Mouse (Mus musculus): ENCODE measurements around the gene Cuedc1. TPM values are rescaled to one million over a fixed set of nuclear protein-coding genes. Genes with fewer than 3 reads are reported as not detected.

The Cuedc1 gene
- polyA plus RNA-seq, 1 experiment from 2014 or later: 40.3 TPM

DNA sequence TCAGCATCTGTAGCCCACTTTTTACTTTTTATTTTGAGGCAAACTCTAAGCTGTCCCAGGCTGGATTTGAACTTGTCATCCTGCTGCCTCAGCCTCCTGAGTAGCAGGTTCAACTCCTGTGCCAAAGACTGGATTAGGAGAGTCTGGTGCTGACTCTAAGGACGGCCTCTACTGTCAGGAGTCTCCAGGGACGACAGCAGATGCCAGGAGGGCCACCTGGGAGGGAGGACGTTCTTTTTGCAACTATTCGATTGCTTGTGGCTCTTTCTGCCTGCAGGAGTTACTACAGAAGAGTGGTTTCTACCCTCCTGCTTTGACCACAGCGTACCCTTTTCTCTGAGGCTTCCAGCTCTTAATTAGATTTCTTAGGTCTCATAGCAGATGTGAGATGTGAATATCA, 24.7 kb downstream of the Cuedc1 start:
- H3K4me2 ChIP-seq (ENCODE audit: low read length): no peak overlapping the region
- no peaks in the 10 kb centered on the region for H3K9me3 ChIP-seq (ENCODE audit: control insufficient read depth, low read length)
- H3K9ac ChIP-seq (replicated peaks; ENCODE audit: low read depth, low read length): no peak overlapping the region
- no peaks in the 10 kb centered on the region for H3K36me3 ChIP-seq (ENCODE audit: control insufficient read depth, insufficient read depth)
- H3K4me1 ChIP-seq (replicated peaks; ENCODE audit: control insufficient read depth, insufficient read depth, low read length): peaks cover 38% of the 10 kb centered on the region
- no peak overlapping the region for H3K4me3 ChIP-seq (replicated peaks; ENCODE audit: low read length)
- WGBS: 27% methylated on average over 5 of the region's 5 CpGs
- ATAC-seq: no peak
- H3K27me3 ChIP-seq (replicated peaks; ENCODE audit: control insufficient read depth, insufficient read depth, low read length): no peaks in the 10 kb centered on the region
- H3K27ac ChIP-seq (ENCODE audit: low read length): no peak overlapping the region

DNA sequence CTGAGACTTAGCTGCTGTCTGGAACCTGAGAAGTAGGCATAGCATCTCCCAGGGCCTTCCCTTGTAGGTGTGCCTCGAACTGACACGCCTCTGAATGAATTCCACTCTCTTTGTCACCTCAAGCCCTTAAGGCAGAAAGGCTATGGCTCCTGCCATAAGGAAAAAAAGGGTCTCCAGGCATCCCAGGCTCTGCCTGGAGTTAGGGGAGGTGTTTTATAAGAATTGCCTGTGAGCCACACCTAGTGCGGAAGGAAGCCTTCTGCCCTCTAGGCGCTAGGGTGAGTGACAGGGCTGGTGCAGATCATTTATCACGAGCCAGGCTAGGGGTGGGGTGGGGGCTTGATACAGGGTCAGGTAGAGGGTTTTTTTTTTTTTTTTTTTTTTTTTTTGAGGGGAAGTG, 25.2 kb downstream of the Cuedc1 start:
- H3K4me3 ChIP-seq (replicated peaks; ENCODE audit: low read length): no peak overlapping the region
- no peaks in the 10 kb centered on the region for H3K9me3 ChIP-seq (ENCODE audit: control insufficient read depth, low read length)
- H3K4me1 ChIP-seq (replicated peaks; ENCODE audit: control insufficient read depth, insufficient read depth, low read length): peaks cover 33% of the 10 kb centered on the region
- no peak overlapping the region for H3K4me2 ChIP-seq (ENCODE audit: low read length)
- no peak overlapping the region for H3K27ac ChIP-seq (ENCODE audit: low read length)
- H3K36me3 ChIP-seq (ENCODE audit: control insufficient read depth, insufficient read depth): no peaks in the 10 kb centered on the region
- no peak for ATAC-seq
- H3K27me3 ChIP-seq (replicated peaks; ENCODE audit: control insufficient read depth, insufficient read depth, low read length): no peaks in the 10 kb centered on the region
- H3K9ac ChIP-seq (replicated peaks; ENCODE audit: low read depth, low read length): no peak overlapping the region
- WGBS: 71% methylated on average over 5 of the region's 5 CpGs

DNA sequence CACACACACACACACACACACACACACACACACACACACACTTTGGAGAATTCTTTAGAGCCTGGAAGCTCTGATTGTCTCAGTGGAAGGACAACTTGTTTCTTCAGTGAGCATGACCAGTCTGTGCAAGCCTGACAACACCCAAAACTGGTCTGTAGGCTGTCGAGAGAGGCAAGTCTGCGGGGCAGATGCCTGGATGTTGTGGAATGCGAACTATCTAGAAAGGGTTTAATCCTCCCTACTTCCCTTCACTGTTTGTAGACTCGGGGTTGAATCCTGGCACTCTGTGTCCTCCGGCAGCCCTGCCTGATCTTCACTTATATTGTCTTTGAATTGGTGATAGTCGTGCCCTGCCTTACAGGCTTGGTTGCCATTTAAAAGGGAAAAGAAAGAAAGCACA, 25.9 kb downstream of the Cuedc1 start:
- 32% methylated on average over 6 of the region's 6 CpGs for WGBS
- ATAC-seq: no peak
- Histone ChIP-seq H3K9me3 (ENCODE audit: control insufficient read depth, low read length) (no peaks in the 10 kb centered on the region), H3K27me3 (replicated peaks; ENCODE audit: control insufficient read depth, insufficient read depth, low read length) (no peaks in the 10 kb centered on the region), H3K4me1 (replicated peaks; ENCODE audit: control insufficient read depth, insufficient read depth, low read length) (peaks cover 26% of the 10 kb centered on the region), H3K36me3 (ENCODE audit: control insufficient read depth, insufficient read depth) (no peaks in the 10 kb centered on the region), H3K27ac (ENCODE audit: low read length) (no peak overlapping the region), H3K4me3 (replicated peaks; ENCODE audit: low read length) (no peak overlapping the region), H3K4me2 (ENCODE audit: low read length) (no peak overlapping the region), H3K9ac (replicated peaks; ENCODE audit: low read depth, low read length) (no peak overlapping the region)

DNA sequence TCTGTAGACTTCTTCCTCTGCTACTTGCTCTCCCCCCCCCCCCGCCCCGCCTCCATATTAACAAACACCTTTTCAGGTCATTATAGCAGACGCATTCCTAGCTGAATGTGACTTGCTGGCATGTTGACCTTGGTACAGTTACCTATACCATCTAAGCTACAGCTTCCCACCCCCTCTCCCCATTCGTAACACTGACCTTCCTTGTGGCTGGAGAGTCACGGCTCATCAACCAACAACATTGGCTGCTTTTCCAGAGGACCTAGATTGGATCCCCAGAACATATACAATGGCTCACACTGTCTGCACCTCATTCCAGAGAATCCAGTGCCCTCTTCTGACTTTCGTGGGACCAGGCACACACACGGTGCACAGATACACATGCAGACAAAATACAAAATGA, 27.6 kb downstream of the Cuedc1 start:
- H3K27me3 ChIP-seq (replicated peaks; ENCODE audit: control insufficient read depth, insufficient read depth, low read length): no peaks in the 10 kb centered on the region
- peaks cover 10% of the 10 kb centered on the region; the same call in 1 of the 2 replicates for H3K4me1 ChIP-seq (replicated peaks; ENCODE audit: control insufficient read depth, insufficient read depth, low read length)
- H3K9me3 ChIP-seq (ENCODE audit: control insufficient read depth, low read length): no peaks in the 10 kb centered on the region
- no peak overlapping the region for H3K4me2 ChIP-seq (ENCODE audit: low read length)
- no peak for ATAC-seq
- H3K27ac ChIP-seq (ENCODE audit: low read length): no peak overlapping the region
- H3K4me3 ChIP-seq (replicated peaks; ENCODE audit: low read length): no peak overlapping the region
- WGBS: 70% methylated on average over 7 of the region's 7 CpGs
- H3K36me3 ChIP-seq (ENCODE audit: control insufficient read depth, insufficient read depth): no peaks in the 10 kb centered on the region
- no peak overlapping the region for H3K9ac ChIP-seq (replicated peaks; ENCODE audit: low read depth, low read length)

DNA sequence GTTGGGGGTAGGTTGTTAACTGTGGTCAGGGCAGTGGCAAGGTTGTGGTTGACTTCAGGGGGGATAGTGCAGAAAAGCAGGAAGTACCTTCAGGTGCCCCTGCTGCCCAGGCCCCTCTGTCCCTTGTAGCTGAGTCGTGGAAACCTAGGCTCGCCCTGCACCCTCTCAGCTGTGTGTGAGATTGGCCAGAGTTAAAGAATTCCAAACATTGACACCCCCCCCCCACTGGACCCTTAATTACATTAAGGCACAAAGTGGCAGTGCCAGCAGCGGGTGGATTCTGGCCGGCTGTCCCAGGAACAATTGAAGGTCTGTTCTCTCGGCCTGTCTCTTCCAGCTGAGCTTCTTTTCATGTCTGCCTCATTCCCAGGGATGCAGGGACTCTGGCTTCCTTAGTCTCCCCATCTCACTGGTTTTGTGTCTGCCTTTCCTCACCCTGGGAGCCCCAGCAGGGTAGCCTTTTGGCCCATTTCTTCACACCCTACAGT, 28.5 kb downstream of the Cuedc1 start:
- no peaks in the 10 kb centered on the region for H3K27me3 ChIP-seq (replicated peaks; ENCODE audit: control insufficient read depth, insufficient read depth, low read length)
- H3K27ac ChIP-seq (ENCODE audit: low read length): peak overlapping the region; percentile 42; the same call in 1 of the 2 replicates
- H3K4me3 ChIP-seq (replicated peaks; ENCODE audit: low read length): no peak overlapping the region
- WGBS: 9% methylated on average over 5 of the region's 5 CpGs
- no peak overlapping the region for H3K4me2 ChIP-seq (ENCODE audit: low read length)
- H3K36me3 ChIP-seq (ENCODE audit: control insufficient read depth, insufficient read depth): no peaks in the 10 kb centered on the region
- no peaks in the 10 kb centered on the region for H3K9me3 ChIP-seq (ENCODE audit: control insufficient read depth, low read length)
- H3K4me1 ChIP-seq (replicated peaks; ENCODE audit: control insufficient read depth, insufficient read depth, low read length): peaks cover 10% of the 10 kb centered on the region; the same call in 1 of the 2 replicates
- no peak overlapping the region for H3K9ac ChIP-seq (replicated peaks; ENCODE audit: low read depth, low read length)
- peak; percentile 63; the same call in 1 of the 2 replicates for ATAC-seq

DNA sequence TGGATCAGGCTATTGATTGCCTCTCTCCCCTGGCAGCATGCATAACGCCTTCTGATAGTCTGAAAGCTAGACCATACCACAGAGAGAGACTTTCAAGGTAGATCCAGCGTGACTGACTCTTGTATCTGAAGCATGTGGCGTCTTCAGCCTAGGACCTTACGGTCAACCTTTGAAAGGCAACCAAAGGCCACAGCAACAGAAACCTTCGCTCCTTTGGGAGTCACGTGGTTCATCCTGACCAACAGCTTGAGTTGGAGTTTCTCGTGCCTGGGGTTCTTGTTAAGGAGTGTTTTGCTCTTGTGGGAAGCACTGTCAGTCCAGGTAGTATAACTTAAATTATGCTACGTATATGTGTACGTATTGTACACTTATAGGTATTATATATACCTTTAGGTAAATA, 30.6 kb downstream of the Cuedc1 start:
- WGBS: 92% methylated on average over 9 of the region's 9 CpGs

DNA sequence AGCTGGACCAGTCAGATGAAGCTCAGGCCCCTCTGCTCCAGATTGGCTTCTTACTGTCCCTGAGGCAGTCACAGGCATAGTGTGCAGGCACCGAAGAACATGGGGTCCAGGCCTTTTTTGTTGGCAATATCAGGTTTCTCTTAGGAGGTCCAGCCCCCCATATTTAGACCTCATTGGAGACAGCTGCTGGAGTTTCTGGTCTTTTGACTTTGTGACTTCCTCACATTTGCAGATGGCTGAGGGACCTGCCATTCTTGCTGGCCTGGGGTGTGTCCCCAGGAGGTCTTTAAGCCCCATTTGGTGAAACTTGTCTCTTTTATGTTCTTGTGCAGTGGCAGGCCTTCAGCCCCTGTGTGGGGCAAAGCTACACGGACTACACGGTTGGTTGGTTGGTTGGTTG, 31.4 kb downstream of the Cuedc1 start:
- Histone ChIP-seq H3K4me1 (replicated peaks; ENCODE audit: control insufficient read depth, insufficient read depth, low read length) (peaks cover 10% of the 10 kb centered on the region; the same call in 1 of the 2 replicates), H3K36me3 (ENCODE audit: control insufficient read depth, insufficient read depth) (no peaks in the 10 kb centered on the region), H3K9me3 (ENCODE audit: control insufficient read depth, low read length) (no peaks in the 10 kb centered on the region), H3K9ac (replicated peaks; ENCODE audit: low read depth, low read length) (no peak overlapping the region), H3K4me2 (ENCODE audit: low read length) (no peak overlapping the region), H3K4me3 (replicated peaks; ENCODE audit: low read length) (no peak overlapping the region), H3K27me3 (replicated peaks; ENCODE audit: control insufficient read depth, insufficient read depth, low read length) (no peaks in the 10 kb centered on the region), H3K27ac (ENCODE audit: low read length) (no peak overlapping the region)
- ATAC-seq: no peak
- 60% methylated on average over 3 of the region's 3 CpGs for WGBS

More for the DNA sequence above, 30.6 kb downstream of the Cuedc1 start:
- Histone ChIP-seq H3K9me3 (ENCODE audit: control insufficient read depth, low read length) (no peaks in the 10 kb centered on the region), H3K4me3 (replicated peaks; ENCODE audit: low read length) (no peak overlapping the region), H3K27me3 (replicated peaks; ENCODE audit: control insufficient read depth, insufficient read depth, low read length) (no peaks in the 10 kb centered on the region), H3K27ac (ENCODE audit: low read length) (no peak overlapping the region), H3K36me3 (ENCODE audit: control insufficient read depth, insufficient read depth) (no peaks in the 10 kb centered on the region), H3K4me1 (replicated peaks; ENCODE audit: control insufficient read depth, insufficient read depth, low read length) (peaks cover 10% of the 10 kb centered on the region; the same call in 1 of the 2 replicates), H3K9ac (replicated peaks; ENCODE audit: low read depth, low read length) (no peak overlapping the region), H3K4me2 (ENCODE audit: low read length) (no peak overlapping the region)
- ATAC-seq: no peak

DNA sequence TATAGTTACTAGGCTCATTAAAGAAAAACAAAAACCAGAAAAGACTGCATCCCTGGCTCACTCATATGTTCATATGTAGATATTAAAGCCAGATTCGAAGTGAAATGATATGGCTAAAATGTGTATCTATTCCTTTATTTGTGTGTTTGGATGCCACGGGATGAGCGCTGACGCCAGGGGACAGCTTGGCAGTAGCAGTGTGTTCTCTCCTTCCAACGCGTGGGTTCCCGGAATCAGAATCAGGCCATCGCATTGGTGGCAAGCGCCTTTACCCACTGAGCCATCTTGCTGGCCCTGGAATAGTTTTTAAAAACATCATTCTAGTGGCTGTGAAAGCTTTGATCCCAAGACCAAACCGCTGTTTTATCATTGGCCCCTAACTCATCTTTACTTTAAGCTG, 32.1 kb downstream of the Cuedc1 start:
- H3K27ac ChIP-seq (ENCODE audit: low read length): no peak overlapping the region
- H3K36me3 ChIP-seq (ENCODE audit: control insufficient read depth, insufficient read depth): no peaks in the 10 kb centered on the region
- no peak overlapping the region for H3K4me3 ChIP-seq (replicated peaks; ENCODE audit: low read length)
- no peaks in the 10 kb centered on the region for H3K9me3 ChIP-seq (ENCODE audit: control insufficient read depth, low read length)
- ATAC-seq: no peak
- no peaks in the 10 kb centered on the region for H3K27me3 ChIP-seq (replicated peaks; ENCODE audit: control insufficient read depth, insufficient read depth, low read length)
- H3K4me2 ChIP-seq (ENCODE audit: low read length): no peak overlapping the region
- 89% methylated on average over 10 of the region's 10 CpGs for WGBS
- H3K9ac ChIP-seq (replicated peaks; ENCODE audit: low read depth, low read length): no peak overlapping the region
- peaks cover 10% of the 10 kb centered on the region; the same call in 1 of the 2 replicates for H3K4me1 ChIP-seq (replicated peaks; ENCODE audit: control insufficient read depth, insufficient read depth, low read length)

DNA sequence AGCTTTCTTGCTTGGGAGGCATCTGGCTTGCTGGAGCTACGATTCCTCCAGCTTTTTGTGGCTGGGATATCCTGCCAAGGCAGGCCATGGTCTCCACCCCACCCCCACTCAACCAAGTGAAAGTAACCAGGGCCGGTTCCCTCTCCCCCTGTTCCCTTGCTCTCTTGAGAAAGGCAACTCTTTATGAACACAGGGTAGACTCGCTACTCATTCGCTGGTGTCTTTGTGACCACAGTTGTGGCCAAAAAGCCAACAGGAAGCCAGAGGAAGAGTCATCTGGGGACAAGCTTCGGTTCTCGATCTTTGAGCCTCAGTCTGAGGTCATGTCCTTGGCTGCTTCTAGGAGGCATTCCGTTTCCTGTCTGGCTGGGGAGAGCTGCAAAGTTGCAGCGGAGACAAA, 34.0 kb downstream of the Cuedc1 start:
- no peak overlapping the region for H3K27ac ChIP-seq (ENCODE audit: low read length)
- no peaks in the 10 kb centered on the region; the same call in 1 of the 2 replicates for H3K4me1 ChIP-seq (replicated peaks; ENCODE audit: control insufficient read depth, insufficient read depth, low read length)
- WGBS: 72% methylated on average over 8 of the region's 8 CpGs
- no peaks in the 10 kb centered on the region for H3K27me3 ChIP-seq (replicated peaks; ENCODE audit: control insufficient read depth, insufficient read depth, low read length)
- ATAC-seq: no peak
- no peaks in the 10 kb centered on the region for H3K9me3 ChIP-seq (ENCODE audit: control insufficient read depth, low read length)
- H3K36me3 ChIP-seq (ENCODE audit: control insufficient read depth, insufficient read depth): no peaks in the 10 kb centered on the region
- no peak overlapping the region for H3K4me2 ChIP-seq (ENCODE audit: low read length)
- H3K9ac ChIP-seq (replicated peaks; ENCODE audit: low read depth, low read length): no peak overlapping the region
- no peak overlapping the region for H3K4me3 ChIP-seq (replicated peaks; ENCODE audit: low read length)

DNA sequence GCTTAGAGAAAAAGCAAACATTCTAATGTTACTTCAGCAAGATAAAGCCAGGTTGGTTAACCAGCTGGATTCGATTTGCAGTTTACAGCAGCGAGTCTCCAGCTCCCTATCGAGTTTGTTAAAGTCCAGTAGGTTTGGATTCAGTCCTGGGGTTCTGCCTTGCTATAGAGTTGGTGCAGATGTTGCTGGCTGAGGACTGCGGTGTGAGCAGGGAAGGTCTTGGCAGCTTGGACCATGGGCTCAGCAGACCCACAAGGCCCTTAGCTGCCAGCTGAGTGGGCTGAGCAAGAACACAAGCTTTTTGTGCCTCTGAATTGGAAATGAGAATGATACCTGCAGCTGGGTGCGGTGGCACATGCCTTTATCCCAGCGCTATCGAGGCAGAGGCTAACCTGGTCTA, 37.4 kb downstream of the Cuedc1 start:
- WGBS: 76% methylated on average over 7 of the region's 7 CpGs
- Histone ChIP-seq H3K4me3 (replicated peaks; ENCODE audit: low read length) (no peak overlapping the region), H3K4me1 (replicated peaks; ENCODE audit: control insufficient read depth, insufficient read depth, low read length) (peaks cover 25% of the 10 kb centered on the region), H3K4me2 (ENCODE audit: low read length) (no peak overlapping the region), H3K36me3 (ENCODE audit: control insufficient read depth, insufficient read depth) (no peaks in the 10 kb centered on the region), H3K9me3 (ENCODE audit: control insufficient read depth, low read length) (no peaks in the 10 kb centered on the region), H3K9ac (replicated peaks; ENCODE audit: low read depth, low read length) (no peak overlapping the region), H3K27me3 (replicated peaks; ENCODE audit: control insufficient read depth, insufficient read depth, low read length) (no peaks in the 10 kb centered on the region), H3K27ac (ENCODE audit: low read length) (no peak overlapping the region)
- ATAC-seq: no peak
